Mouse (Mus musculus) macrophage (primary cell): Measurements from ENCODE around the gene Pik3r4. TPM values are rescaled to one million over a fixed set of nuclear protein-coding genes. Genes with fewer than 3 reads are reported as not detected.
"Not testable (repeated sequence)": the region's sequence is repeated elsewhere in the genome, so short reads cannot be mapped to it uniquely, and the experiment has no call there.

Experiments
- H3K27ac ChIP-seq: fragments of 350-480 bp; formaldehyde crosslinking; 2 replicates; pipeline ENCODE4 v1.9.0; 2021
- H3K36me3 ChIP-seq: fragments of 350-480 bp; formaldehyde crosslinking; 2 replicates; pipeline ENCODE4 v1.9.0; 2021; ENCODE audit errors: inconsistent target
- H3K4me3 ChIP-seq: fragments of 350-480 bp; formaldehyde crosslinking; 2 replicates; pipeline ENCODE4 v1.9.0; 2021; ENCODE audit errors: inconsistent target
- H3K79me2 ChIP-seq: fragments of 350-480 bp; formaldehyde crosslinking; 2 replicates; pipeline ENCODE4 v1.9.0; 2021; ENCODE audit errors: inconsistent target
- WGBS: methylation state at CpG from one replicate; pipeline ENCODE4 v1.1.7; 2026; ENCODE audit warnings: inconsistent platforms; ENCODE audit not compliant: missing documents; 5-methylcytosine and 5-hydroxymethylcytosine counted together
- polyA plus RNA-seq: library from polyadenylated mRNA; stranded (reverse); fragments of 250-400 nt; gene quantifications from 3 replicates; pipeline ENCODE4 v1.2.4, GENCODE M21; 2018; ENCODE audit warnings: inconsistent platforms
- total RNA-seq, 78 experiments: library from RNA; depleted of rRNA; stranded (reverse); fragments of 250-400 nt; gene quantifications; 1 replicate in 9 of 78; 2 replicates in 24 of 78; 3 replicates in 43 of 78; 4 replicates in 2 of 78; pipeline ENCODE4 v1.2.4; 2018; ENCODE audit warnings: inconsistent platforms in 56 of 78

Gene Pik3r4
- total RNA-seq (2018; cell fraction: chromatin; rRNA removed) = 10 to 100 TPM; 21.7 to 84.7 (median 54.3) TPM
- total RNA-seq (2018; cell fraction: cytosol; rRNA removed) = 10 to 100 TPM; 15.9 to 37.5 (median 25.9) TPM
- 10 to 100 TPM; 32.9 to 75.0 (median 47.2) TPM for total RNA-seq (2018; cell fraction: nucleus; rRNA removed)
- polyA plus RNA-seq = 21.2 to 26.9 TPM (median 25.8 TPM) in 3 replicates

GRCm38 (mm10) chr9:105642460-105643371 is at the start of gene Pik3r4:
Gene Pik3r4, plus strand, starts transcription at chr9:105642978.
- 4% methylated on average over 37 of the region's 37 CpGs for WGBS

GRCm38 (mm10) chr9:105598906-105599305 is 43.9 kb upstream of the Pik3r4 start:
- no peaks in the 10 kb centered on the region for H3K79me2 ChIP-seq
- WGBS = 86% methylated on average over 4 of the region's 4 CpGs
- H3K4me3 ChIP-seq = no peak overlapping the region
- no peak overlapping the region for H3K27ac ChIP-seq
- no peaks in the 10 kb centered on the region for H3K36me3 ChIP-seq

More at GRCm38 (mm10) chr9:105642460-105643371, at the start of gene Pik3r4:
- H3K4me3 ChIP-seq = peak within 1 kb of the TSS; percentile 80
- peaks cover 16% of the 10 kb centered on the region for H3K36me3 ChIP-seq
- H3K27ac ChIP-seq = peak within 1 kb of the TSS; percentile 28; the same call in 1 of the 2 replicates
- H3K79me2 ChIP-seq = peaks cover 40% of the 10 kb centered on the region; the same call in 1 of the 2 replicates

- WGBS = 28% methylated on average over 14 of the region's 15 CpGs
- Histone ChIP-seq H3K27ac (no peak overlapping the region), H3K79me2 (no peaks in the 10 kb centered on the region), H3K36me3 (no peaks in the 10 kb centered on the region), H3K4me3 (no peak overlapping the region)
These were observed 30.6 kb upstream of the Pik3r4 start for GRCm38 (mm10) chr9:105611980-105612771.

GRCm38 (mm10) chr9:105612919-105613318 is 29.9 kb upstream of the Pik3r4 start:
- no peaks in the 10 kb centered on the region for H3K79me2 ChIP-seq
- no peaks in the 10 kb centered on the region for H3K36me3 ChIP-seq
- H3K27ac ChIP-seq = no peak overlapping the region
- no peak overlapping the region for H3K4me3 ChIP-seq
- 93% methylated on average over 7 of the region's 7 CpGs for WGBS

- WGBS = 68% methylated on average over 2 of the region's 2 CpGs
- H3K27ac ChIP-seq = no peak overlapping the region
- H3K36me3 ChIP-seq = no peaks in the 10 kb centered on the region
- H3K79me2 ChIP-seq = no peaks in the 10 kb centered on the region
- H3K4me3 ChIP-seq = no peak overlapping the region
These were observed 26.8 kb upstream of the Pik3r4 start for GRCm38 (mm10) chr9:105615952-105616351.

- H3K27ac ChIP-seq, H3K79me2 ChIP-seq, H3K4me3 ChIP-seq, H3K36me3 ChIP-seq: not testable (repeated sequence)
These were observed 25.5 kb upstream of the Pik3r4 start for GRCm38 (mm10) chr9:105617274-105617673.

GRCm38 (mm10) chr9:105633961-105634360 is 8.8 kb upstream of the Pik3r4 start:
- H3K36me3 ChIP-seq = no peaks in the 10 kb centered on the region
- no peak overlapping the region for H3K27ac ChIP-seq
- 77% methylated on average over 2 of the region's 2 CpGs for WGBS
- H3K79me2 ChIP-seq = no peaks in the 10 kb centered on the region
- H3K4me3 ChIP-seq = no peak overlapping the region

GRCm38 (mm10) chr9:105641377-105641776 is 1.4 kb upstream of the Pik3r4 start:
- Histone ChIP-seq H3K36me3 (peaks cover 11% of the 10 kb centered on the region; the same call in 1 of the 2 replicates), H3K79me2 (peaks cover 35% of the 10 kb centered on the region; the same call in 1 of the 2 replicates)
- not testable (repeated sequence) for H3K4me3 ChIP-seq, H3K27ac ChIP-seq
- WGBS = 95% methylated on average over 6 of the region's 6 CpGs

GRCm38 (mm10) chr9:105656189-105656588 is 13.4 kb downstream of the Pik3r4 start:
- H3K79me2 ChIP-seq = no peaks in the 10 kb centered on the region
- H3K27ac ChIP-seq = no peak overlapping the region
- 46% methylated on average over 2 of the region's 2 CpGs for WGBS
- H3K4me3 ChIP-seq = no peak overlapping the region
- peaks cover 47% of the 10 kb centered on the region for H3K36me3 ChIP-seq

GRCm38 (mm10) chr9:105658216-105658615 is 15.4 kb downstream of the Pik3r4 start:
- H3K36me3 ChIP-seq = peaks cover 51% of the 10 kb centered on the region
- WGBS = 95% methylated on average over 11 of the region's 12 CpGs
- no peak overlapping the region for H3K27ac ChIP-seq
- no peaks in the 10 kb centered on the region for H3K79me2 ChIP-seq
- no peak overlapping the region for H3K4me3 ChIP-seq

- Histone ChIP-seq H3K27ac (no peak overlapping the region), H3K36me3 (peaks cover 39% of the 10 kb centered on the region)
These were observed 17.1 kb downstream of the Pik3r4 start for GRCm38 (mm10) chr9:105659877-105660276.

GRCm38 (mm10) chr9:105665269-105665668 is 22.5 kb downstream of the Pik3r4 start:
- no peak overlapping the region for H3K4me3 ChIP-seq
- WGBS = 95% methylated on average over 7 of the region's 7 CpGs
- no peak overlapping the region for H3K27ac ChIP-seq
- H3K36me3 ChIP-seq = peaks cover 61% of the 10 kb centered on the region; the same call in 1 of the 2 replicates
- H3K79me2 ChIP-seq = no peaks in the 10 kb centered on the region

More at GRCm38 (mm10) chr9:105659877-105660276, 17.1 kb downstream of the Pik3r4 start:
- 96% methylated on average over 6 of the region's 6 CpGs for WGBS
- Histone ChIP-seq H3K4me3 (no peak overlapping the region), H3K79me2 (no peaks in the 10 kb centered on the region)

GRCm38 (mm10) chr9:105670916-105671315 is 28.1 kb downstream of the Pik3r4 start:
- WGBS = 91% methylated on average over 4 of the region's 4 CpGs
- Histone ChIP-seq H3K4me3 (no peak overlapping the region), H3K27ac (no peak overlapping the region), H3K36me3 (peaks cover 76% of the 10 kb centered on the region), H3K79me2 (no peaks in the 10 kb centered on the region)

GRCm38 (mm10) chr9:105672032-105672431 is 29.3 kb downstream of the Pik3r4 start:
- WGBS = 86% methylated on average over 2 of the region's 2 CpGs
- H3K79me2 ChIP-seq = no peaks in the 10 kb centered on the region
- no peak overlapping the region for H3K4me3 ChIP-seq
- H3K36me3 ChIP-seq = peaks cover 81% of the 10 kb centered on the region
- no peak overlapping the region for H3K27ac ChIP-seq
